ENCODE assay signal across 8 mouse cellular contexts in genomic region chr11:78188331-78189233, GRCm38 (mm10). TPM values are rescaled to one million over a fixed set of nuclear protein-coding genes. Genes with fewer than 3 reads are reported as not detected.
DNase-seq lines count a peak whose midpoint lies in the region; ATAC-seq and TF ChIP-seq lines count a peak whose summit lies in the region.

Rab34 (plus strand) TSS chr11:78188430.

- intact Hi-C loops in heart, postnatal 36 days (cut with DNase I), result no loop called here

- WGBS in large intestine, adult 2 months, result 3% methylated on average over 80 of the region's 80 CpGs
- WGBS in olfactory bulb, adult 2 months, result under 1% methylated on average over 79 of the region's 80 CpGs

- H3K4me1 ChIP-seq in olfactory bulb, adult 2 months (ENCODE audit: control insufficient read depth, insufficient read depth, low read length), result peaks cover 7% of the 10 kb centered on the region; the same call in 1 of the 2 replicates

- TF ChIP-seq CTCF in olfactory bulb, adult 2 months (IDR thresholded peaks at IDR 0.05; ENCODE audit: insufficient read depth, low read depth, low read length), result no peak

- H3K4me3 ChIP-seq in olfactory bulb, adult 2 months (ENCODE audit: insufficient read depth, low read depth, low read length), result peak within 1 kb of the TSS; percentile 83

- TF ChIP-seq POLR2A in olfactory bulb, adult 2 months (IDR thresholded peaks at IDR 0.05; ENCODE audit: insufficient read depth, low read depth, low read length), result peak; percentile 64

- H3K27ac ChIP-seq in olfactory bulb, adult 2 months (ENCODE audit: insufficient read depth, low read depth, low read length), result peak within 1 kb of the TSS; percentile 90

- peak; percentile 29 for ATAC-seq in CD4-positive, CD25-positive, alpha-beta regulatory T cell, adult 4 months
- peak; percentile 42; the same call in 1 of the 2 replicates for ATAC-seq in frontal cortex, adult (ENCODE audit: low TSS enrichment)

- peak; percentile 92 for DNase-seq in adrenal gland, postnatal 14 days
- DNase-seq in heart, postnatal 36 days, result peak; percentile 62 to 69
- no peak for DNase-seq in large intestine, adult 2 months (ENCODE audit: low read depth, low spot score)
- DNase-seq in lung, adult 18-20 months, result peak; percentile 63 to 68
- no peak for DNase-seq in c-Kit-positive CD71-positive TER-119-positive erythroid progenitor cells, embryonic 14.5 days (ENCODE audit: low spot score)

RNA-seq across cellular contexts. Expression of gene Rab34, which starts in this region (rescaled TPM):
- not detected for polyA plus RNA-seq in CD4-positive, CD25-positive, alpha-beta regulatory T cell, adult 4 months (2017; shearing (Covaris generic))
- 89.2 and 92.2 TPM in 2 replicates for total RNA-seq in adrenal gland, postnatal 14 days (2021)
- 10 to 100 TPM in 1 of 2 experiments, 1 to 10 TPM in 1; 10.0 to 13.2 TPM for total RNA-seq in heart, postnatal 36 days (2021)
- polyA plus RNA-seq in large intestine, adult 2 months (2012; rRNA removed), result 10.7 and 11.2 TPM in 2 replicates
- not detected in 2 replicates for polyA plus RNA-seq in olfactory bulb, adult 2 months (2012; ENCODE audit: insufficient read depth, insufficient read length, low replicate concordance, missing spikeins)

Comparison
In these comparisons a context has a peak if more than half of its experiments do, and no peak if none do; other contexts are left out.
1. Peak in ATAC-seq in CD4-positive, CD25-positive, alpha-beta regulatory T cell, adult 4 months; RNA of the gene not detected or under 1 TPM.
2. DNase-seq: peak in adrenal gland, postnatal 14 days (single experiment), heart, postnatal 36 days (2 of 2) and lung, adult 18-20 months (2 of 2); none in large intestine, adult 2 months (single experiment) and c-Kit-positive CD71-positive TER-119-positive erythroid progenitor cells, embryonic 14.5 days (single experiment).